Mouse (Mus musculus) midbrain, postnatal 0 days (tissue): ENCODE results near the gene Ceacam19. TPM values are rescaled to one million over a fixed set of nuclear protein-coding genes. Genes with fewer than 3 reads are reported as not detected.

Experiments used
- ATAC-seq: fragments of 200-750 bp; cut with Nextera tagmentation; 2 replicates; pipeline ENCODE4 v1.8.0; 2017; ENCODE audit warnings: moderate number of reproducible peaks, mild to moderate bottlenecking, moderate TSS enrichment, moderate library complexity; ENCODE audit not compliant: low FRiP score
- DNase-seq: peaks from one replicate; pipeline ENCODE4 v3.0.0-alpha.2; 2015; ENCODE audit warnings: low spot score
- H3K27ac ChIP-seq: fragments of 300-500 bp; sonication (generic); 2 replicates; pipeline ENCODE4 v1.5.1; 2014; ENCODE audit warnings: low read depth, mild to moderate bottlenecking, low read length, mixed read lengths
- H3K27me3 ChIP-seq: fragments of 300-500 bp; sonication (generic); 2 replicates; pipeline ENCODE4 v1.6.1; 2014; ENCODE audit warnings: low read length, control low read depth, mixed read lengths; ENCODE audit not compliant: insufficient read depth
- H3K36me3 ChIP-seq: fragments of 300-500 bp; sonication (generic); 2 replicates; pipeline ENCODE4 v1.6.1; 2014; ENCODE audit warnings: low read length, control low read depth, mixed read lengths; ENCODE audit not compliant: insufficient read depth
- H3K4me1 ChIP-seq: fragments of 300-500 bp; sonication (generic); 2 replicates; pipeline ENCODE4 v1.6.1; 2014; ENCODE audit warnings: mild to moderate bottlenecking, control low read depth, antibody characterized with exemption, low read length, mixed read lengths; ENCODE audit not compliant: insufficient read depth
- H3K4me2 ChIP-seq: fragments of 300-500 bp; sonication (generic); 2 replicates; pipeline ENCODE4 v1.6.1; 2014; ENCODE audit warnings: low read depth, mild to moderate bottlenecking, low read length, mixed read lengths; ENCODE audit not compliant: poor library complexity, severe bottlenecking
- H3K4me3 ChIP-seq: fragments of 300-500 bp; sonication (generic); 2 replicates; pipeline ENCODE4 v1.5.1; 2014; ENCODE audit warnings: low read depth, mild to moderate bottlenecking, low read length, moderate library complexity
- H3K9ac ChIP-seq: fragments of 300-500 bp; sonication (generic); replicated peaks from 2 replicates; pipeline ENCODE4 v1.6.1; 2014; ENCODE audit warnings: mild to moderate bottlenecking, low read length, moderate library complexity, mixed read lengths; ENCODE audit not compliant: poor library complexity, severe bottlenecking
- H3K9me3 ChIP-seq: fragments of 300-500 bp; sonication (generic); 2 replicates; pipeline ENCODE4 v1.6.1; 2016; ENCODE audit warnings: low read length, control low read depth
- CTCF ChIP-seq: IDR thresholded peaks from 2 replicates; pipeline ENCODE4 v1.5.1; 2016; ENCODE audit warnings: antibody characterized with exemption, mild to moderate bottlenecking
- WGBS: fragments of 180-500 bp; shearing (Covaris S2); extraction: QIAGEN DNeasy Blood & Tissue Kit; methylation state at CpG from one replicate; pipeline ENCODE4 v1.1.7; 2014; 5-methylcytosine and 5-hydroxymethylcytosine counted together
- polyA plus RNA-seq: library from polyadenylated mRNA; unstranded; fragments of >200 nt; fragmentation: Nextera tagmentation; extraction: Ambion mirVana; gene quantifications from 2 replicates; pipeline ENCODE4 v1.2.1, GENCODE M21; 2015
- total RNA-seq: library from RNA; depleted of rRNA; stranded (reverse); fragments of >200 nt; gene quantifications from 2 replicates; pipeline ENCODE4 v1.2.3, GENCODE M21; 2014; rRNA removed

Gene Ceacam19
- total and polyA plus RNA-seq, 2 experiments from 2014 or later, result 0.38 TPM; not detected in 1

DNA sequence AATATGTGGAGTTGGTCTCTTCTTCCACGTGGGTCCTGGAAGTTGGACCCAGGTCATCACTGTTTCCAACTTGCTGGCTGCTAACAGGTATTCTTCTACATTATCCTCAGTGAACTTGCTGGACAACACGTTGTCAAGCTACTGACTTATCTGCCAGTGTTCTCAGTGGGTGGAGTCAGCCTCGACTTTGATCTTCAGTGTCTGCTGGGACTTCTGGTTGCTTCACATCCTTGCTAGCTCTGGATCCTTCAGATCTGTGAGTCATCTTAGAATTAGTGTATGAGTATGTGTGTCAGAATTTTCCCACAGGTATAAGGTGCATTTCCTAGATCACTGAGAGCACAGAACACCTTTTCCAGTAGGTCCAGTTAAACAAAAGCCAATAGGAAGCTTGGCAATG, 50.9 kb downstream of the Ceacam19 start:
- Histone ChIP-seq H3K9ac (no peak overlapping the region), H3K36me3 (no peaks in the 10 kb centered on the region), H3K4me2 (no peak overlapping the region), H3K27ac (no peak overlapping the region), H3K4me1 (no peaks in the 10 kb centered on the region), H3K4me3 (no peak overlapping the region), H3K9me3 (no peaks in the 10 kb centered on the region), H3K27me3 (no peaks in the 10 kb centered on the region)
- ATAC-seq (no peak), DNase-seq (no peak)
- WGBS, result 63% methylated on average over 3 of the region's 3 CpGs
- no peak for TF ChIP-seq CTCF

DNA sequence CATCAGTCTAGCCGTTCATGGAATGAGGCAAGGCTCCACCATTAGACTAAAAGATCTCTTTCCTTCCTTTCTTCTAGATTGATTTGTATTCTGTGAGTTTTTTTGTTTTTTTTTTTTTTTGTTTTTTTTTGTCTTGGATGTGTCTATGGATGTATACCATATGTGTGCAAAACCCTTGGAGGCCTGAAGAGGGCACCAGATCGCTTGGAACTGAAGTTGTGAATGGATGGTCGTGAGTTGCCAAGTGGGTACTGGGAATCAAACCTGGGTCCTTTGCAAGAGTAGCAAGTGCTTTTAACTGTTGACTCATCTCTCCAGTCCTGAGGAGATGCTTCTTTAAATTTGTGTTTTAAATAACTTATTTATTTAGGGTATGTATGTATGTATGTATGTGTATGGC, 53.7 kb downstream of the Ceacam19 start:
- H3K9ac ChIP-seq, result no peak overlapping the region
- TF ChIP-seq CTCF, result no peak; the same call in 1 of the 2 replicates
- no peak overlapping the region for H3K4me2 ChIP-seq
- DNase-seq (no peak), ATAC-seq (no peak)
- H3K36me3 ChIP-seq, result no peaks in the 10 kb centered on the region
- H3K4me3 ChIP-seq, result no peak overlapping the region
- no peak overlapping the region for H3K27ac ChIP-seq
- no peaks in the 10 kb centered on the region for H3K9me3 ChIP-seq
- no peaks in the 10 kb centered on the region for H3K27me3 ChIP-seq
- WGBS, result 71% methylated on average over 3 of the region's 3 CpGs
- no peaks in the 10 kb centered on the region for H3K4me1 ChIP-seq

DNA sequence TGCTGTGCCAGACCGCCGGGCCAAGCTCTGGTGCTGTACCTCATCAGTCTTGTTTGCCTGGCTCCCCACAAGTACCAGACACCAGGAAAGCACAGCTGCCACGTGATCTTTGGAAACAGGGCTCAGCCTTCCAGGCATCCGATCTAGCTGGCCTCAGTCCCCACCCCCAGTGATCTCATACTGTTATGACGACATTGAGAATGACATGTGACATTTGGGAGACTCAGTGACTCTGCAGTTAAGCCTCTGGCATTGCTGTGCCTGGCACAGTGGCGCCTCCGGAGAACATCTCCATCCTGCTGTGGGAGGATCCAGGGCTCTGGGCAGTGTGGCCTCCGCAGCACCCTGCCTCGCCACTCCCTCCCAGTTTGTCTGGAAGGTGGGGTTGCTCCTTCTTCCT, 55.9 kb downstream of the Ceacam19 start:
- TF ChIP-seq CTCF, result no peak
- Histone ChIP-seq H3K27ac (no peak overlapping the region), H3K9me3 (no peaks in the 10 kb centered on the region), H3K4me2 (no peak overlapping the region), H3K36me3 (no peaks in the 10 kb centered on the region), H3K4me3 (no peak overlapping the region), H3K9ac (no peak overlapping the region), H3K27me3 (no peaks in the 10 kb centered on the region), H3K4me1 (no peaks in the 10 kb centered on the region)
- WGBS, result 59% methylated on average over 9 of the region's 9 CpGs
- ATAC-seq (no peak), DNase-seq (no peak)

DNA sequence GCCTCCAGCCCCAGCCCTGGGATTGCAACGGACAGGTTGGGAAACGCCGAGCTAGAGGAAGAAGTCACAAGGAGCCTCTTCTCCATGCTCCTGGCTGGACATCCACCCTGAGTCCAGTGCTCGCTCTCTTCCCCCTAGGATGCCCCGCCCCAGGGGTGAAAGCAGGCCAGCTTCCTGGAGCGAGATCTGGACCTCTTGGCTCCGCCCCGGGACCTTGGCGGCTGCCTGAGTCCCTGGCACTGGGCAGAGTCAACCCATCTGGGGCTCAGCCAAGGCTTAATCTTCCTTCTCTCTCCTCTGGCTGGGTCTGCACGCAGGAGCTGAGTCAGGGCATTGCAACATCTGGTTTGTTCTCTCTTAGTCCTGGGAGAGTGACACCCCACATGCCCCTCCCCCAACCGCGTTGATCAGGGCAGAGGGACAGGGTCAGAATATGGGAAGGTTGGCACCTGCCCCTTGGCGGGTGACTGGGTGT, 57.0 kb downstream of the Ceacam19 start:
- DNase-seq, result no peak
- ATAC-seq, result no peak

DNA sequence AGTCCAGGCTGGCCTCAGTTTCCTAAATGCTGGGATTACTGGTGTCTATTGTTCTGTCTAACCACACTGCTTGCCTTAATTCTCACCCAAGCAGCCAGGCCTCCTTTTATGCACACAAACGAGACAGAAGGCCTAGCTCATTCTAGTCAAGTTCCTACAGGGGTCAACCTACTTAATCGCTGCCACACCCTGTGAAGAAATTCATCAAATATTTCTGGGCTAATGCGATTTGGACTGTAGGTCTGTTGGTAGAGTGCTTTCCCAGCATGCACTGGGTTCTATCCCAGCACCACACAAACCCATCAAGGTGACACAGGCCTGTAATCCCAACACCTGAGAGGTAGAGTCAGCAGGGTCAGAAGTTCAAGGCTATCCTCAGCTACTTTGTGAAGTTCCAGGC, 58.1 kb downstream of the Ceacam19 start:
- no peak for DNase-seq

More for the DNA sequence above, 57.0 kb downstream of the Ceacam19 start:
- no peaks in the 10 kb centered on the region for H3K27me3 ChIP-seq
- no peak for TF ChIP-seq CTCF
- 37% methylated on average over 13 of the region's 13 CpGs for WGBS
- no peak overlapping the region for H3K4me2 ChIP-seq
- H3K36me3 ChIP-seq, result no peaks in the 10 kb centered on the region
- no peak overlapping the region for H3K4me3 ChIP-seq
- H3K9me3 ChIP-seq, result no peaks in the 10 kb centered on the region
- no peak overlapping the region for H3K9ac ChIP-seq
- H3K4me1 ChIP-seq, result no peaks in the 10 kb centered on the region
- H3K27ac ChIP-seq, result no peak overlapping the region

DNA sequence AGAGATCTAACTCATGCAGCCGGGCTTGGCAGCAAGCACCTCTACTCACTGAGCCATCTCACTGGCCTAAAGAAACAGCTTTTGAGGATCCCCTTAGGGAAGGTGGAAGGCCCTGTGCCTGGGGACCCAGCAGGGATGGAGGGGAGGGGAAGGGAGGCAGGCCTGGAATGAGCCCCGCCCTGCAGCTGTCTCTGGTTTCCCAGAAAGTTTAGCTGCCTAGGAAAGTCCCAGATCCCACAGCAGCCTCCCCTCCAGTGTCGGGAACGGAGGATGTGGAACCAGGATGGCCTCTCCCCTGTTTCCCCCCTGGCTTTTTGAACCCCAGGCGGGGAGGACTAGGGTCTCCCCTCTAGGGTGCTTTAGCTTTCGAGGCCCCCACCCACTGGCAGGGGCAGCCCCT, 61.0 kb downstream of the Ceacam19 start:
- H3K4me2 ChIP-seq, result no peak overlapping the region
- H3K36me3 ChIP-seq, result no peaks in the 10 kb centered on the region
- no peak overlapping the region for H3K4me3 ChIP-seq
- no peaks in the 10 kb centered on the region for H3K9me3 ChIP-seq
- H3K4me1 ChIP-seq, result no peaks in the 10 kb centered on the region
- TF ChIP-seq CTCF, result no peak
- no peak for ATAC-seq
- H3K27ac ChIP-seq, result no peak overlapping the region
- no peak overlapping the region for H3K9ac ChIP-seq
- H3K27me3 ChIP-seq, result peaks cover 20% of the 10 kb centered on the region
- WGBS, result 39% methylated on average over 6 of the region's 6 CpGs
- DNase-seq, result no peak

More for the DNA sequence above, 58.1 kb downstream of the Ceacam19 start:
- TF ChIP-seq CTCF, result no peak
- Histone ChIP-seq H3K4me1 (no peaks in the 10 kb centered on the region), H3K4me3 (no peak overlapping the region), H3K4me2 (no peak overlapping the region), H3K9me3 (no peaks in the 10 kb centered on the region), H3K27ac (no peak overlapping the region), H3K9ac (no peak overlapping the region), H3K36me3 (no peaks in the 10 kb centered on the region), H3K27me3 (no peaks in the 10 kb centered on the region)
- ATAC-seq, result no peak
- 81% methylated on average over 3 of the region's 3 CpGs for WGBS

Other genes with a start within 250 kb of the Ceacam19 start
- gene Clptm1, start 222.9 kb downstream of the Ceacam19 start, total RNA-seq, result 149 and 152 TPM in 2 replicates
- gene Clptm1, start 222.9 kb downstream of the Ceacam19 start, polyA plus RNA-seq, result 140 and 149 TPM in 2 replicates
- gene Apoc2, start 210.0 kb downstream of the Ceacam19 start, total RNA-seq, result 1.7 TPM in 1 of 2 replicates, not detected in the other
- 0.30 and 0.32 TPM in 2 replicates for gene Apoc2, start 210.0 kb downstream of the Ceacam19 start, polyA plus RNA-seq
- not detected in 2 replicates for gene Gm44805, start 206.5 kb downstream of the Ceacam19 start, total RNA-seq
- gene Gm44805, start 206.5 kb downstream of the Ceacam19 start, polyA plus RNA-seq, result not detected in 2 replicates
- gene Apoc4, start 206.5 kb downstream of the Ceacam19 start, total RNA-seq, result not detected in 2 replicates
- gene Apoc4, start 206.5 kb downstream of the Ceacam19 start, polyA plus RNA-seq, result not detected in 2 replicates
- gene Apoc1, start 195.3 kb downstream of the Ceacam19 start, total RNA-seq, result 3.6 and 5.1 TPM in 2 replicates
- 7.9 and 9.0 TPM in 2 replicates for gene Apoc1, start 195.3 kb downstream of the Ceacam19 start, polyA plus RNA-seq
- 1,618 and 2,613 TPM in 2 replicates for gene Apoe, start 188.8 kb downstream of the Ceacam19 start, total RNA-seq
- 2,139 and 2,488 TPM in 2 replicates for gene Apoe, start 188.8 kb downstream of the Ceacam19 start, polyA plus RNA-seq
- 122 and 133 TPM in 2 replicates for gene Tomm40, start 172.5 kb downstream of the Ceacam19 start, total RNA-seq
- gene Tomm40, start 172.5 kb downstream of the Ceacam19 start, polyA plus RNA-seq, result 160 and 161 TPM in 2 replicates
- gene Nectin2, start 137.5 kb downstream of the Ceacam19 start, total RNA-seq, result 62.6 and 75.3 TPM in 2 replicates
- gene Nectin2, start 137.5 kb downstream of the Ceacam19 start, polyA plus RNA-seq, result 55.3 and 62.6 TPM in 2 replicates
- 32.6 and 33.5 TPM in 2 replicates for gene Bcam, start 116.9 kb downstream of the Ceacam19 start, total RNA-seq
- gene Bcam, start 116.9 kb downstream of the Ceacam19 start, polyA plus RNA-seq, result 18.7 and 22.0 TPM in 2 replicates
- gene Cblc, start 91.2 kb downstream of the Ceacam19 start, total RNA-seq, result 0.71 and 1.8 TPM in 2 replicates
- gene Cblc, start 91.2 kb downstream of the Ceacam19 start, polyA plus RNA-seq, result 0.70 and 1.2 TPM in 2 replicates
- 0.55 and 0.66 TPM in 2 replicates for gene Bcl3, start 65.2 kb downstream of the Ceacam19 start, total RNA-seq
- gene Bcl3, start 65.2 kb downstream of the Ceacam19 start, polyA plus RNA-seq, result 0.93 and 1.3 TPM in 2 replicates
- gene Gm19345, start 36.0 kb downstream of the Ceacam19 start, total RNA-seq, result 31.6 and 44.4 TPM in 2 replicates
- 21.6 and 25.8 TPM in 2 replicates for gene Gm19345, start 36.0 kb downstream of the Ceacam19 start, polyA plus RNA-seq
- not detected in 2 replicates for gene Ceacam16, start 26.7 kb downstream of the Ceacam19 start, total RNA-seq
- gene Ceacam16, start 26.7 kb downstream of the Ceacam19 start, polyA plus RNA-seq, result 0.90 and 1.5 TPM in 2 replicates
- 11.0 and 14.7 TPM in 2 replicates for gene Pvr, start 33.2 kb upstream of the Ceacam19 start, total RNA-seq
- gene Pvr, start 33.2 kb upstream of the Ceacam19 start, polyA plus RNA-seq, result 7.1 and 7.7 TPM in 2 replicates
- not detected in 2 replicates for gene Igsf23, start 62.8 kb upstream of the Ceacam19 start, total RNA-seq
- not detected in 2 replicates for gene Igsf23, start 62.8 kb upstream of the Ceacam19 start, polyA plus RNA-seq
- not detected in 2 replicates for gene Ceacam20, start 77.4 kb upstream of the Ceacam19 start, total RNA-seq
- gene Ceacam20, start 77.4 kb upstream of the Ceacam19 start, polyA plus RNA-seq, result not detected in 2 replicates
- not detected in 2 replicates for gene Nlrp9b, start 103.5 kb upstream of the Ceacam19 start, total RNA-seq
- not detected in 2 replicates for gene Nlrp9b, start 103.5 kb upstream of the Ceacam19 start, polyA plus RNA-seq
- gene Vmn1r91, start 211.7 kb upstream of the Ceacam19 start, total RNA-seq, result not detected in 2 replicates
- gene Vmn1r91, start 211.7 kb upstream of the Ceacam19 start, polyA plus RNA-seq, result not detected in 2 replicates
- gene Gm16442, start 234.6 kb upstream of the Ceacam19 start, total RNA-seq, result not detected in 2 replicates
- not detected in 2 replicates for gene Gm16442, start 234.6 kb upstream of the Ceacam19 start, polyA plus RNA-seq